Mouse (Mus musculus) ZHBTc4 (cell line): ENCODE data around the gene Tmem115.

ENCODE experiments used
- DNase-seq: peaks from one replicate; pipeline ENCODE4 v3.0.0-alpha.2; 2011; ENCODE audit warnings: low read depth, low spot score

Tmem115 gene

DNA sequence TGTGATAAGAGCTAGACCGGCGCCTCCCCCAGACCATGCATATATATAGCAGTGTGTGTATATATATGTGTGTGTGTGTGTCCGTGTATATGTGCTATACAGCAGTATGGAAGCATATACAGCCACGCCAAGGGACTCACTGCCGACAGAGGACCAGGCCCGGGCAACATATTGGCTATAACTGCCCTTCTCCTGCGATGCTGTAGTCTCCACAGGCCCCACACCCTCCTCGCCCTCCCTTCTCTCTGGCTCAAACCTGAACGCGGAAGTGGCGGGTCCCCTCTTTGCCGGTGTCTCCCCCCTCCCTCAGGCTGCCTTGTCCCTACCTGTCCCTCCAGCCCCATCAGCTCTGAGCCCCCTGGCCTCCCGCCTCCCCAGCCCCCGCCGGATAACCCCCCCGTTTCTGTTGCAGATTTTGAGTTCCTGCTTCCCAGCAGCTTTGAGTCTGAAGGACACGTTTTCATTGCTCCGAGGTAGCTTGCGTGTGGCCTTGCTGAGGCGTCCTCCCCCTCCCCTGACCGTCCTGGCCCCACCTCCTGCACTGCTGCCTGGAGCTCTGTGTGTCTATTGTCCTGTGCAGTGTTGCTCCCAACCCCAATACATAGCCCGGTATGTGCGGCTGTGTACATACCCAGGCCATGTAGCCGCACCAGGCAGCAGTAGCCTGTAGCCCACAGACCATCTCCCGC, 11.9 kb upstream of the Tmem115 start:
- peak; percentile 66 for DNase-seq

DNA sequence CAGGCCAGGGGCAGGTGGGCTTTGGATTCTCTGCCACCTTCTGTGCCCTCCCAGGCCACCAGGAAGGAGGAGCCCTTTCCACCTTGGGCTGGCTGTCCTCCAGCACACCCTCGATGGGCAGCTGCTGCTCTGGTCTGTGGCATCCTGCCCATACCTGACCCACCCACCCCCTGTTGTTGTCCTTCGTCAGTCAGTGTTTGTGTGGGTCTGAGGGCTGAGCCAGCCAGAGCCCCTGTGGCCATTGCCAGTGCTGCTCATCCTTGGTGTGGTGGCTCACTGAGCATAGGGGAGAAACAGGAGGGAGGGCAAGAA, 11.4 kb upstream of the Tmem115 start:
- DNase-seq, result no peak

DNA sequence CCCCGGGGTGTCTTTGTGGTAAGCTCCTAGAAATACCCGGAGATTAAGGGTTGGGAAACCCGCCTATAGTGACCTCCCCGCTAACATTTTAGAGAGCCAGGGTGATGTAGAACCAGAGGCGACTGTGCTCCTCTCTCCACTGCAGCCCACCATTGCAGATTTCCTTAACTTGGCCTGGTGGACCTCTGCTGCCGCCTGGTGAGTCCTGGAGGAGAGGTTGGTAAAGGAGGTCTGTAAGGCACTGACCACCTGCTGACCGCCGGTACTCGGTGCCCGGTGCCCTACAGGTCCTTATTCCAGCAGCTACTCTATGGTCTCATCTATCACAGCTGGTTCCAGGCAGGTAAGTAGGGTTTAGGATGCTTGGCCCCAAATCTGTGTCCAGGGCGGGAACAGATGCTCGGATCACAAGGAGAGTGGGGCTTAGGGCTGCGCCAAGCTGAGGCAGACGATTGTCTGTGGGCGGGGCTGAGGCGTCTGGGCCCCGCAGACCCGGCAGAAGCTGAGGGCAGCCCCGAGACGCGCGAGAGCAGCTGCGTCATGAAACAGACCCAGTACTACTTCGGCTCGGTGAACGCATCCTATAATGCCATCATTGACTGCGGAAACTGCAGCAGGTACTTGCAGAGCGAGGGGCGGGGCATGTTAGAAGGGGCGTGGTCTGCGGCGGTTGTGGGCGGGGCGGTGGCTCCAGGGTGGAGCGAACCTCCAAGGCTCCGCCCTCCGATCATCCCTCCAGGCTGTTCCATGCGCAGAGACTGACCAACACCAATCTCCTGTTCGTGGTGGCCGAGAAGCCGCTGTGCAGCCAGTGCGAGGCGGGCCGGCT, 7.3 kb upstream of the Tmem115 start:
- DNase-seq, result peak; percentile 94

DNA sequence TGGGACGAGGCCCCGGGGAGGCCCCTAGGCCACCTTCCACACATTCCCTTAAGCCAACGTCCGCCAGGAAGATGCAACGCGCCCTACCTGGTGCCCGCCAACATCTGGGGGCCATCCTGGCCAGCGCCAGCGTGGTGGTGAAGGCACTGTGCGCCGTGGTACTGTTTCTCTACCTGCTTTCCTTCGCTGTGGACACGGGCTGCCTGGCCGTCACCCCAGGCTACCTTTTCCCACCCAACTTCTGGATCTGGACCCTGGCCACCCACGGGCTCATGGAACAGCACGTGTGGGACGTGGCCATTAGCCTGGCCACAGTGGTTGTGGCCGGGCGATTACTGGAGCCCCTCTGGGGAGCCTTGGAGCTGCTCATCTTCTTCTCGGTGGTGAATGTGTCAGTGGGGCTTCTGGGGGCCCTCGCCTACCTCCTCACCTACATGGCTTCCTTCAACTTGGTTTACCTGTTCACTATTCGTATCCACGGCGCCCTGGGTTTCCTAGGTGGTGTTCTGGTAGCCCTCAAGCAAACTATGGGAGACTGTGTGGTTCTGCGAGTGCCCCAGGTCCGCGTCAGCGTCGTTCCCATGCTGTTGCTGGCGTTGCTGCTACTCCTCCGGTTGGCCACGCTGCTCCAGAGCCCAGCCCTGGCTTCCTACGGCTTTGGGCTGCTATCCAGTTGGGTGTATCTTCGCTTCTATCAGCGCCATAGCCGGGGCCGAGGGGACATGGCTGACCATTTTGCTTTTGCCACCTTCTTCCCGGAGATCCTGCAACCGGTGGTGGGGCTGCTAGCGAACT, 860 bp downstream of the Tmem115 start:
- no peak for DNase-seq

DNA sequence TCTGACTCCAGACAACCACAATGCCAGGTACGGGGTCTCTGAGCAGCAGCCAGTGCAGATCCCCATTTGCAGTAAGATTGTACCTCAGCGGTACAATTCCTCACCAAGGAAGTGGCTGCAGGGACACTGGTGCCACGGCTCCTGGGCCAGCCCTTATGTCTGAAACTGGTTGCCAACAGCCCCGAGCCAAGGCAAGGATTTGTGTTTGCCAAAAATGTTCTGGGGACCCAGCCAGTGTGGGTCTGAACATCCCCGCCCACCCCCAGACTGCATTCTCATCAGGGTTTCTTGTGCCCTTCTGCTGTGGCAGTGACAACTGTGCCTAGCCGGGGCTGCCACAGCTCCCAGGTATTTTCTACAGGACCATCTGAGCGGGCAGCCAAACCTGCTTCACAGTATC, 4.5 kb downstream of the Tmem115 start:
- no peak for DNase-seq

DNA sequence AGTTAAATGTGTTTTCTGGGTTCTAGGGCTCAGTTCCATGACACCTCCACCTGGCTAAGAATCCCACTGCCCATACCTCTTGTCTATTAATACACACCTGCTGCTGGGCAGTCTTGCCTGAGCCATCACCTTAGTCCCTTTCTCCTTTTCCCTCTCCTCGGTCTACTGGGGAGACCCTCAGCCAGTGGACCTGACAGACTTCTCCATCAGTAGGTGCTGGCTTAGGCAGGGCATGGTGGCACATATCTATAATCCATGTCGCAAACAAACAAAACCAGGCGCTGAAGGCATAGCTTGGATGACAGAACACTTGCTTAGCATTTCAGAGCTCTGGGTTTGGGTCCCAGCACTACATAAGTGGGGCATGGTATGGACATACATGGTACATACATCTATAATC, 5.0 kb downstream of the Tmem115 start:
- DNase-seq, result no peak

DNA sequence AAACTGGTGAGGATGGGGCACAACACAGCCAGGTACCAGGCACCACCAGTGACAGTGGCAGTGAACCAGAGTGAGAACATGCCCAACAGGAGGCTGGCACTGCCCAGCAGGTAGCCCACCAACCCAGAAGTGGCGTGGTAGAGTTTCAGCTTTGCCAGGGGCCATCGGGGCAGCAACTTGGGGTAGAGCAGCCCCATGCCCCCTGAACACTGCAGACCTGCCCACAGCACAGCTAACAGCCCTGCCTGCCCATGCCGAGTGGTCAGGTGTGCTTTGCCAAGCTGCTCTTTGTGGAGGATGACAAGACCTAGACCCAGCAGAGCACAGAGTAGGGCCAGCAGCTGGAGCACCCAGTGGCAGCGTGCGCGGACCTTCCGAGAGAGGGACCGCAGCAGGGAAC, 6.2 kb downstream of the Tmem115 start:
- no peak for DNase-seq

DNA sequence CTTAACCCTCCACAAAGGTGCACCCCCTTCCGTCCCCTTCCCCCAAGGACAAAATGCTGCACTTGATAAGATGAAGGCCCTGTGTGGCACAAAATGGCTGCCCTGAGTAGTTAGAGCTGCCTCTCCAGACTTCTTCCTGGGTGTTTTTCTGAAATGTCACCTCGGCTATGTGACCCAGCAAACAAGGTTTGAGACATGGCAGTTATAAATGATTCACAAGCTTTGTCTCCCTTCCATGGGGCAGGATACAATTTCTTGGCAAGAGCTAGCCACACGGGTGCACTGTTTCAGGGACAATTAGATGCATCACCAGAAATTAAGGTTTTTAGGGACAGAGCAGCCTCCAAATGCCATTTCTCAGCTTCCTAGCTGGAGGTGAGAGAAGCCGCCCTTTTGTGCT, 6.7 kb downstream of the Tmem115 start:
- no peak for DNase-seq

DNA sequence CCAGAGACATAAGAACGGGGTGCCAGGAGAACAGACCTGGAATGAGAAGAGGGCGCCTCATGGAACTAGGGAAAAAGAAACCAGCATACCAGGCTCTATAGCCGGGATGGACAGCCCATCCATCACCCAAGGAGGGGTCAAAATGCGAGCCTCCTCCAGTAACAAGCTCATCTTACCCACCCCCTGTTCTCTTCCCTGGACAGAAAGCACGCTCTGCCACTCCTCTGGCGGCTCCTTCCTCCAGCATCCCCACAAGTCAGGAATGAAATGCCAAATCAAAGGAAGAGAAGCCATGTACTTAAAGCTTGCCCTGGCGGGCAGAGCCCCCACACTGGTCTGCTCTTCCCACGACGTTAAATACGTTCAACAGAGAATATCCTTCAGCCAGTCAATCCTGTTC, 7.3 kb downstream of the Tmem115 start:
- no peak for DNase-seq

DNA sequence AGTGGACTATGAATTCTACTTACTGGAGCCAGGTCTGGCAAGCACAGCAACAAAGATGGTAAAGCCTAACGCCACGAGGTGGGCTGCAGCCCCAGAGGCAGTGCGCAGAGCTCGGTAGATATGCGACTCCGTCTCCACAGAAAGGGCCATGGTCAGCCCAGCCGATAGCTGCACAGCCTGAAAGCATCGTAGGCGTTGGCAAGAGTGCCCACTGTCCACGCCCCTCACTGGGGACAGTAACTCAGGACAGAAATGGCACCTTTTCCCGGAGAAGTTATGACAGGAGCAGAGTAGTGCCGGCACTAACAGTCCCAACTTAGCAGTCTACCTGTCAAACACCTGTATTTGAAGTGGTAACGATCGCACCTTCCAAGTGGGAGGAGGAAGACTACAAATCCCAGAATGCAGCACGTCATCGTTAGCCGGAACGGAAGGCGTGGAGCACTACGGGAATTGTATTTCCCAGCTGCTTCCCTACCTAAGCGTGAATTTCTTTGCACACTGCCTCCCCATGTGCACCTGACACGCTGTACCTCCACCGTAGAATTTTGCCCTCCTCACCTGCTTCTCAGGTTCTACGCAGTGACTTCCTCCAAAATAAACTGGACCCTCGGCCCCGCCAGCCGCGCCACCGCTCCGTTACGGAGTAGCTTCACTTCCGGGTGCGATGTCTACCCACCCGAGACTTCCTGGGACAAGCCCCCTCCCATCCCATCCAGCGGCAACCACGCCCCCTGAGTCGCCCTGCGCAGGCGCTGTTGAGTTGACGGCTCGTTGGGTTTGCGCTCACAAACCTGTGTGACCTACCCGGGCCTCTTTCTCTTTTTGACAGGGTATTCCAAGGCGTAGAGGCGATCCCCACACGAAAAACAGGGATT, 8.0 kb downstream of the Tmem115 start, which contains the start of the genes Cyb561d2 and Nprl2:
TSS of gene Cyb561d2 (minus strand) at position 720 of the 878 bp plus-strand sequence.
TSS of gene Nprl2 (plus strand) at position 753 of the 878 bp plus-strand sequence.
- DNase-seq, result peak; percentile 98

DNA sequence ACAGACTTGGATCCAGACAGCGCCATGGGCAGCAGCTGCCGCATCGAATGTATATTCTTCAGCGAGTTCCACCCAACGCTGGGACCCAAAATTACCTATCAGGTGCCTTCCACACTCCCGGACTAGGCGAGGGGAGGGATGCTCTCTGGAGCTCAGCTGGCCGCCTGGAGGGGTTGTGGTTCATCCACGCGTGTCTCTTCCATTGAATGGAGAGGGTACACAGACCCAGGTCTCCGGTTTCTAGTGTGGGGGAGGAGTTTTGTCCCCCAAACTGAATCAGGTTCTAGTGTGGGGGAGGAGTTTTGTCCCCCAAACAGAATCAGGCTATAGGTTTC, 8.6 kb downstream of the Tmem115 start:
- DNase-seq, result no peak

DNA sequence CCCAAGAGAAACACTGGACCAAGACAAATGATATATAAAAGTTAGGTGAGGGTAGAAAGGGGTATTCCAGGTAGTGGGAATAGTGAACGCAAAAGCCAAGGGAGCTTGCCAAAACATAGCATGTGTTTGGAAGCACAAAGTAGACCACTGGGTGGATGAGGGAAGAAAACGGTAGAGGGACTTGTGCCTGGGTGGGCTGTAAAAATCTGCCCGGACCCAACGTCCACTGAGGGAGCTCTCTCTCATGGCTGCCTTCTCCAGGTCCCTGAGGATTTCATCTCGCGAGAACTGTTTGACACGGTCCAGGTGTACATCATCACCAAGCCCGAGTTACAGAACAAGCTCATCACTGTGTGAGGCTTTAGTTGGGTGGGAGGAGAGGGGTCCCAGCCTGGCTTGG, 9.0 kb downstream of the Tmem115 start:
- peak; percentile 54 for DNase-seq

DNA sequence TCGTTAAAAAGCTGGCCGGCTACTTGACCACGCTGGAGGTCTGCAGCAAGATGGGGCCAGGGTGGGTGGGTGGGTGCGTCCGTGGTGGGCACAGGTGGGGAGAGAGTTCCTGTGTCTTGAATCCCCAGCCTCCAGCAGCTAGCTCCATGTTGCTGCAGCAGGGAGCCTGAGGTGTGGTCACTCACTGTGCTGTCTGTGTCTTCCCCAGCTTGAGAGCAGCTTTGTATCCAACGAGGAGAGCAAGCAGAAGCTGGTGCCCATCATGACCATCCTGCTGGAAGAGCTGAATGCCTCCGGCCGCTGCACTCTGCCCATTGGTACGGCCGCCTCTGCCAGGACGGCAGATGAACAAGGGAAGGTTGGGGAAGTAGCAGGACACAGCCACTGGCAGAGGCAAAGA, 9.6 kb downstream of the Tmem115 start:
- DNase-seq, result no peak

DNA sequence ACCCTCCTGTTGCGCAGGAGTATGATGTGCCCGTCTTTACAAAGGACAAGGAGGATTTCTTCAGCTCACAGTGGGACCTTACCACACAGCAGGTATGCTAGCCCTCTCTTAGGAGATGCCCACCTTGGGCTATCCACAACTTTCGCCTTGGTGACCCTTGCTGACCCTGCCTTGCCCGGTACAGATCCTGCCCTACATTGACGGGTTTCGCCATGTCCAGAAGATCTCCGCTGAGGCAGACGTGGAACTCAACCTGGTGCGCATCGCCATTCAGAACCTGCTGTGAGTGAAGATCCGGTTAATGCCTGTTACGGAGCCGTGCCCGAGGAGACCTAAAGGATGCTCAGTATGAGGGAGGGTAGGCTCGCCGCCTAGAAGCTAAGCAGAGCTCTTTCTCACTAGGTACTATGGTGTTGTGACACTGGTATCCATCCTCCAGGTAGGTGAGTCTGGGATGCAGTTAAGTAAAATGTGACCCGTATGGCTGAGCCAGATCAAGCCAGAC, 10.5 kb downstream of the Tmem115 start:
- DNase-seq, result no peak

DNA sequence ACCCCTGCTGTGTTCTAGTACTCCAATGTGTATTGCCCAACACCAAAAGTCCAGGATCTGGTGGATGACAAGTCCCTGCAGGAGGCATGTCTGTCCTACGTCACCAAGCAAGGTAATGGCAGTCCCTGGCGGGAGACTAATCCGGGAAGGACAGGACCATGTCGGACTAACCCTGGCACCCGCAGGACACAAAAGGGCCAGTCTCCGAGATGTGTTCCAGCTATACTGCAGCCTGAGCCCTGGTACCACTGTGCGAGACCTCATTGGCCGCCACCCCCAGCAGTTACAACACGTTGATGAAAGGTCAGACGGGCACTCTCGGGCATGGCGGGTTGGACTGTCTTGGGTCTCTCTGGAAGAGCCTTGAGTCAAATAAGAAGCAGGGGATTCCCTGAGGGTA, 11.0 kb downstream of the Tmem115 start:
- DNase-seq, result no peak

DNA sequence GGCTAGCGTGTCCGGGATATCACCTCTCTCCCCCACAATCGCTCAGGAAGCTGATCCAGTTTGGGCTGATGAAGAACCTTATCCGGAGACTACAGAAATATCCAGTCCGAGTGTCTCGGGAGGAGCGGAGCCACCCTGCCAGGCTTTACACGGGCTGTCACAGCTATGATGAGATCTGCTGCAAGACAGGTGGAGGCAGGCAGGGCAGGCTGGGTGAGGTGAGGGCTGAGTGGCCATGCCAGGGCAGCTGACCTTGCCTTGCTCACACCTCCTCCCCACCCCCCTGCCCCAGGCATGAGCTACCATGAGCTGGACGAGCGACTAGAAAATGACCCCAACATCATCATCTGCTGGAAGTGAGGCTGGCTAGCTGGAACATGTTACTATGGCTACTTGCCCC, 11.5 kb downstream of the Tmem115 start:
- no peak for DNase-seq

DNA sequence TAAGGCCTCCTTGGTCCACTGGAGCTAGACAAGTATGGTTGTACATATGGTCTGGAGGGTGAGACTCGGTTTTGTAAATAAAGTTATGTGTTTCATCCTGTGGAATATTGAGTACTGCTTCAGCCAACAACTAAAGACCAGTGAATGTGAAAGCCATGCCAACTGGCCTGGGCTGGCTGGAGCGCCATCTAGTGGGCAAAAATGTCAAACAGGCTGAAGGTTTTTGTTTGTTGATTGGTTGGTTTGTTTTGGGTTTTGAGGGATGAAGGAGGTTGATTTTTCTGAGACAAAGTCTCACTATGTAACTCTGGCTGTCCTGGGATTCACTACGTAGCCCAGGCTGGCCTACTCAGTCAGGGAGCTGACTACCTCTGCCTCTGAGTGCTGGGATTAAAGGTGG, 11.9 kb downstream of the Tmem115 start:
- peak; percentile 83 for DNase-seq

DNA sequence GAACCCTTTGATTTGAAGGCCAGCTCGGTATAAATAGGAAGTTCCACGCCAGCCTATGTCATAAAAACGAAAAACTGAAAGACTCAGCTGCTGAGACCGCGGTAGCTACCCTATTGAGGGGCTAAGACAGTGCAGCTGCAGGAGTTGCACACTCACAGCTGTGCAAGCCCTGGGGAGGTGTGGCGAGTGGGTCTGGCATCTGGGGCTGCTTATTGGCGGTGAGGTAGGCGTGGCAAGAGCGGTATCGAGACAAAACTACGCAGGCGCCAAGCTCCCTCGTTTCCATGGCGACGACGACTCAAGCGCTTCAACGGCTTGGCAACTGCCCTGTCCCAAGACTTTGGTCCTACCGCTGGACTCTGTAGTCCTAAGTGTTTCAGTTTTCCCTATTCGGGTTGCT, 13.3 kb downstream of the Tmem115 start, which contains the start of gene Zmynd10:
TSS of gene Zmynd10 (plus strand) at position 273 of the 400 bp plus-strand sequence.
- peak; percentile 90 for DNase-seq

DNA sequence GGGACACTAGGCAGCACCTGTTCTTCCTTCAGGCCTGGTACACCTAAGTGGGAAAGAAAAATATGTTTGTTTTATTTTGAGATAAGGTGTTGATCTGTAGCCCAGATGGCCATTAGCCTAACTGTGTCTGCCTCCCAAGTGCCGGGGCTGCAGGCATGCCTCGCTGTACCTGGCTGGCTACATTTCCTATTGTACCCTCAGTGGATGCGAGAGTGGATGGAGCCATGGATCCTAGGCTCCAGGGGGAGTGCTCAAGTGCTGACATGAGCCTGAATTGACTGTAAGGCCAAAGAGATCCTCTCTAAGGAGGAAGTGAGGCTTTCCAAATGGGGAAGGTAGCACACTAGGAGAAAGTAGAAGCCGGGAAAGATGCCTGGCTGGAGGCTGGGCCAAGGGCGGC, 14.2 kb downstream of the Tmem115 start:
- no peak for DNase-seq

DNA sequence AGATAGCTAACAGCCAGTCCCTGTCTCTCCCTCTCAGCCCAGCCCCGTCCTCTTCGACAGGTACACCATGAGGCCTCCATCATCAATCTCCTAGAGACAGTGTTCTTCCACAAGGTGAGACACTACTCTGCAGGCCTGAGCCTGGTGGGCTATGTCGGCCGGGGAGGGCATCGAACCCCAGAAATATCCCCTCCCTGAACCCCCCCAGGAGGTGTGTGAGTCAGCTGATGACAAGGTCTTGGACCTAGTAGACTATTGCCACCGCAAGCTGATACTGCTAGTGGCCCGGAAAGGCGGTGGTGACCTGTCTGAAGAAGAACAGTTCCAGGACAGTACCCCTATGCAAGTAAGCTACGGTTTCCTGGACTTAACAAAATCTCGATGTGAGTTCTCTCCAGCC, 15.1 kb downstream of the Tmem115 start:
- DNase-seq, result no peak
